Mouse (Mus musculus): ENCODE results near the gene Arrdc3.

Gene Arrdc3

DNA sequence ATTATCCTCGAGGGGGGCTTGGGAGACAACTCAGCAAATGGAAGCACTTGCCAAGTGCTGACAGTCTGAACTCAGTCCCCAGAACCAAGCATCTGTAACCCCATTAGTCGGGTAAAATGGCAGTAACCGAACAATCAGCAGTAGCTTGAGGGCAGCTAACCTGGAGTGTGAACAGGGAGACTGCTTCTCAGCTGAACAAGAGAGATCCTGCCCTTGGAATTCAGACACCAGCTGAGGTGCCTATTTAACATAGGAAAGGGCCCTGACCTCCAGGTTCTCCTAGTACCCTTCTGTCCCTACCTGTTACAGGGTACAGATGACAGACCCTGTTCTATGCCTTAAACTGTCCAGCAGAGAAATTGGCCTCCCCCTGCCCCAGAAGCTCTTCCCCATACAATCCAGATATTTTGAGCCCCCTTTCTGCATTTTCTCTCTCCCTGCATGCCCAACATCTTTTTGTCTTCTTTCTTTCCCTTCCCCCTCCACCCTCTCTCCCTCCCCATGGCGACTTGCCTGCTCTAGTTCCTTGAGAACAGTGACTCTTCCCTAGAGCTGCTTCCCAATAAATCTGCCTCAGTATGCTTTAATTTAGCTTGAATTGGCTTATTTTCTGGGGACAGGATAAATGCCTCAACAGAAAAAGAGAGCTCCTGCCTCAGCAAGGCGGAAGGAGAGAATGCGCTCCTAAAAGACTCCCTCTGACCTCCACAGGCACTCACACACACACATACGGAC, 38.6 kb downstream of the Arrdc3 start:
- DNase-seq = no peak

DNA sequence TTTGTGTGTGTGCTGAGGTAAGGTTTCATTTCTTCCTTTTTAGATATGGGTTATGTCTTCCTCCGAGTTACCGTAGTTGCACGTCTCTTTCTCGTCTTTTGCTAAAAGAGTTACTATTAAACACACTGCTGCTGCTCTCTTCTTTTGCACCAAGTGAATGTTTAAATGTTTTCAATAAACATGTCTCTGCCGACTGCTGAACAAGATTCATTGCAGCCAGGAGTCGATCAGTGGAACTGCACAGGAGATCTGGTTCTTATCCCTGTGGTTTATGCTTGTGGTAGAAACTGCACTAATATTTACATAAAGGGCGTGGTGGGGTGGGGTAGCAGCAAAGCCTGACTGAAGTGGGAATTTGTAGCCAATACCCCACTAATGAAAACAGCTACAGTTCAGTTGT, 45.0 kb downstream of the Arrdc3 start:
- DNase-seq = no peak

DNA sequence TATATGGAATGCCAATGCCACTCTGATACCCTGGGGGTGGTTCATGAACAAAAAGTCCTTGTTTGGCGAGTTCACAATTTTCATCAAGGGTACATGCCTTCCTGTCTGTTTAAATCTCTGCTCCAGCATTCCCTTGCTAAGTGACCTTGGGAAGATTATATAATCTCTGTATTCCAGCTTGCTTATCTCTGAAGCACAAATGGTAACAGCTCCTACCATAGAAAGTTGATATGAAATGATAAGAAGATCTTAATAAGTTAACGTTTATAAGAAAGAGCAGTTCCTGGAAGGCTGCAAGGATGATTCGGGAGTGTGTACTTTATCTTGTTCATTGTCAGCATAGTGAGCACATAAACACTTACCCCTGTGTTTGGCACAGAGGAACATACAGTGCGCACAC, 46.8 kb downstream of the Arrdc3 start:
- no peak for DNase-seq

DNA sequence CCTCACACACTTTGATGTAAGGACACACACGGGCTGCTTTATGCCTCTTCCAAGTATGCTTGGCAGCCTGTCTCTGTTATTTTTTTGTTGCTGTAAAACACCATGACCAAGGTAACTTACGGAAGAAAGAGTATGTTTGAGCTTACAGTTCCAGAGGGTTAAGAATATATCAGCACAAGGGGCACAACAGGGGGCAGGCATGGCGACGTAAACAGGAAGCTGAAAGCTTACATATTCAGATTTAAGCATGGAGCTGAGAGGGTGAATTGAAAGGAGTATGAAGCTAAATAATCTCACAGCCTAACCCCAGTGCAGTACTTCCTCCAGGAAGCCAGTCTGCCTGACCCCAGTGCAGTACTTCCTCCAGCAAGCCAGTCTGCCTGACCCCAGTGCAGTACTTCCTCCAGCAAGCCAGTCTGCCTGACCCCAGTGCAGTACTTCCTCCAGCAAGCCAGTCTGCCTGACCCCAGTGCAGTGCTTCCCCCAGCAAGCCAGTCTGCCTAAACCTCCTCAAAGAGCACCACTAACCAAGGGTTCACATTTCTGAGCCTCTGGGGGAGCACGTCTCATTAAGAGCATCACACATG, 49.7 kb downstream of the Arrdc3 start:
- DNase-seq = no peak

DNA sequence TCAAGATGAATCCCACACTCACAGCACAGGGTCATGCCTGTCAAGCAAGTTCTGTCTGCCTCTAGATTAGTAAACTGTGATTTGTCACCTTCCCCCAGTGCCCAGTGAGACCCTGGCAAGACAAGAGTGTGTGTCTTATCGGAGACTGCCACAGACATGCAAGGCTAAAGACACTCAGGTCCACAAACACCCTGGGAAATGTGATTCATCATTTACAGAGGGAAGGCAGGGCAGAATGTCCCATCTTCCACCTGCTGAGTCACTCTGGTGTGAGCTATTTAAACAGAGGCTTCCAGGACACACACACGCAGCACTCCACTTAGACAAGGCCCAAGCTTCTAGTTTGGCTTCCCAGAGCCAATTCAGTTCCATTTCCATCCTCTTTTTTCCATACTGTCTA, 53.2 kb downstream of the Arrdc3 start:
- DNase-seq = no peak

DNA sequence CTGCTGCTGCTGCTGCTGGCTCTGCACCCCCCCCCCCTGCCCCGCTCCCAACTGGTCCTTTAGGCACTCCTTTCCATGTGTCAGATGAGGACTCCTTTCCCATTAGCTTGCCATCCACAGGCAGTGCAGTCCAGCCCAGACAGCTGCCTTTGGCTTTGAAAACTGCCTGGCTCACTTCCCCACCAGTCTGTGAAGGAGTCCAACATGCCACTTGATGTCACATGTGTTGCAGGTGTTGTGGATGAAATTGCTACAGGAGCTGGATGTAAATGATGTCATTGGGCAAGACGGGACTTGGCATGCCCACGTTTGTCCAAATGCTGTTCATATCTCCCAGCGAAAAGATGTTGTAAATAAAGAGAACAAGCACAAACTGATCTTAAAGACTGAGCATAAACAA, 56.0 kb downstream of the Arrdc3 start:
- no peak for DNase-seq

DNA sequence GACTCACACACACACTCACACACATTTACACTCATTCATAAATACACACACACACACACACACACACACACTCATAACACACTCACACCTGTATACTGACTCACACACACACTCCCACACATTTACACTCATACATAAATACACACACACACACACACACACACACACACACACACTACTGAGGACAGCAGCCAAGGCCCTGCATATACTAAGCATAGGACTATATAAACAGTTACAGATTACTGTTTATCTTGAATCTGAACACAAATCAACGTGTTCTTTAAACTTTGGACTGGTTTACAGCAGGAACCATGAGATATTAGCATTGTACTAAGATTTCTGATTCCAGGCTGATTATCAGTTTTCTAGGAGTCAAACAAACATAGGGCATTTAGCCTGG, 56.7 kb downstream of the Arrdc3 start:
- DNase-seq = no peak

DNA sequence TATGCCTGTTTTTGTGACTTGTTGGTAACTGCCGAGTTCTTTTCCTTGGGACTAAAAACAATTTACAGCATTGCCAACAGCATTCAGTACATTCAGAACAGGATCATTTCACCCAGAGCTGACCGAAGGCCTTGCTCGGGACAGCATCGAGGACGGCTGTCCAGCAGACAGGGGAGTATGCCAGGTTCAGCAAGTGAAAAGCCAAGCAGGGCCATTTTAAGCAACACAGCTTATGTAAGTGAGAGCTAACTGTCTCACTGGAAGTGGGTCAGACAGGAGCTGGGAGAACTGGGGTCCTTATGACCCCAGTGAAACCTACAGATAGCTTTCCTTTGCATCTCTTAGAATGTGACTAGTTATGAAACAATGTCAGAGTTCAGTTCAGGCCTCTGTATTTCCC, 57.2 kb downstream of the Arrdc3 start:
- DNase-seq = no peak

DNA sequence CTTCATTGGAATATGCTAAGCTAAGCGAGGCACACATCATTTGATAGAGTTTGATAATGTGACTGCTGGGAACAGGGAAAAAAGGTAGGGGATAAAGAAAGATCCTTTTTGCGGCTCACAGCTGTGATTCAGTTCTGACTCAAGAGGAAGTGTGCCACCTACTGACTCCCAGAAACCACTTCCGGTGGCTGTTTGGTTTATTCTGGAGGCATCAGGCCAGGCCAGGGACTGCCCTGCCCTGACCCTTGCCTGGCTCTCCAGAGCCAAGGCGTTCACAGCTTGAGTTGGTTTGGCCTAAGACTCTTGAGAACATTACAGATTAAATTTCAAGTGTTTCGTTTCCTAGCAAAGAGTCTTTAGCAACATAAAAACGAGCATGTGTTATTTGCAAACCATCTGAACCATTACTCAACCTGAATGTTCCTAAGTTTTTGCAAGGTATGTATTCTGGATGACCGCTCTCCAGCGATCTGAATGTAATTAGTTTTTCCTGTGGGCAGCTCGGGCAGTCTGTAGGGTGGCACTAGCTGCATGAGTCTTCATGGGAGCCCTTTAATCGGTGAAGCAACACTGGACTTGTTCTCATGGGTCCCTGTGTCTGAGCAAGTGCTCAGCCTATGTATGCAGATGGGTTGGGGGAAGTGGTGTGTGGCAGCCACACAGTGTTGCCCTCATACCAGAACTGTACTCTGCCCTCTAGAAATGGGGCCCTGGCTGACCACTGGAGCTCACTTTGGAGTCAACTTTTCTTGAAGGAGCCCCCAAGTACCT, 57.9 kb downstream of the Arrdc3 start:
- no peak for DNase-seq

DNA sequence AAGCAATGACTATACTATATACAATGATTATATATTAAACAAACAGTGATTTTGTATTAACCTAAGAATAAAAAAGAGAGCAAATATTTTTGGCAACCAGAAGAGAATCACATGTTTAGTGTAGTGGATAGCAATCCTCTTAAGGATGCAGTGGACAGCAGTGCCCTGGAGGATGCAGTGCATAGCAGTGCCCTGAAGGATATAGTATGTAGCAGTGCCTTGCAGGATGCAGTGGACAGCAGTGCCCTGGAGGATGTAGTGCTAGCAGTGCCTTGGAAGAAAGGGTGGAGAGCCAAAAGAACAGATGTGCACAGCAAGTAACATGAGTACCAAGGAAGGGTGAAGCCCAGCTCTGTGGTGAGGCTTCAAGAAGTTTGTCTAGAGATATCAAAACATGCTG, 61.3 kb downstream of the Arrdc3 start:
- no peak for DNase-seq

All from cerebellum, adult 11 months (tissue).